Mouse (Mus musculus): ENCODE measurements around the gene Gmds.

DNA sequence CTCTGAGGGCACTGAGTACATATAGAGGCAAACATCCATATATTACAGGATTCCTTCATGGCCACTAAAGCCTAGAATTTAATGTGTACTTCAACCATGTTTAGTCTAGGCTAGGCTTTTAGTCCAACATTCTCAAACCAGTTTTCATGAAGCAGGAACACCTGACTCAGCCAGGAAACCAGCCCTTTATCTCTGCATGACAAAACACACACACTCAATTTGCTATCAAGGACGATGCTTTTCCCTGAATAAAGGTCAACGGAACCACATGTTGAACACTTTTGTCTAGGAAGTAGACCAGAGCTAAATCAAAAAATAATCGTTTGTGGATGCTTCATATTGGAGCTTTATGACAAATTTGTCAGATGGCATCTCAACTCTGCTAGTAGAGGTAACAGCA lies 429.5 kb downstream of the Gmds start:
- no peak for TF ChIP-seq POLR2A (IDR thresholded peaks at IDR 0.05; ENCODE audit: control insufficient read depth, low read depth, low read length)
- no peak for TF ChIP-seq CTCF (IDR thresholded peaks at IDR 0.05; ENCODE audit: control insufficient read depth, insufficient read depth, insufficient replicate concordance, low read depth, low read length)

All from testis, adult 2 months (tissue).